Mouse (Mus musculus) stomach, embryonic 14.5 days (tissue): Measurements from ENCODE around the gene Gimap3. TPM values are rescaled to one million over a fixed set of nuclear protein-coding genes. Genes with fewer than 3 reads are reported as not detected.

Experiments
- ATAC-seq: fragments of 200-750 bp; cut with Nextera tagmentation; 2 replicates; pipeline ENCODE4 v1.8.0; 2017; ENCODE audit warnings: low read depth, moderate TSS enrichment; ENCODE audit not compliant: insufficient number of reproducible peaks, insufficient read depth, low FRiP score
- H3K27ac ChIP-seq: fragments of 300-500 bp; sonication (generic); 2 replicates; pipeline ENCODE4 v1.5.1; 2014; ENCODE audit warnings: mild to moderate bottlenecking, low read length, moderate library complexity, mixed read lengths
- H3K27me3 ChIP-seq: fragments of 300-500 bp; sonication (generic); 2 replicates; pipeline ENCODE4 v1.6.1; 2014; ENCODE audit warnings: low read length, control low read depth, mixed read lengths; ENCODE audit not compliant: control insufficient read depth, insufficient read depth
- H3K36me3 ChIP-seq: fragments of 300-500 bp; sonication (generic); 2 replicates; pipeline ENCODE4 v1.6.1; 2014; ENCODE audit warnings: mild to moderate bottlenecking, control low read depth, low read length, moderate library complexity, mixed read lengths; ENCODE audit not compliant: control insufficient read depth, insufficient read depth
- H3K4me1 ChIP-seq: fragments of 300-500 bp; sonication (generic); 2 replicates; pipeline ENCODE4 v1.6.1; 2014; ENCODE audit warnings: low read length, control low read depth, mixed read lengths; ENCODE audit not compliant: control insufficient read depth, insufficient read depth
- H3K4me2 ChIP-seq: fragments of 300-500 bp; sonication (generic); replicated peaks from 2 replicates; pipeline ENCODE4 v1.6.1; 2014; ENCODE audit warnings: low read depth, low read length, control low read depth
- H3K4me3 ChIP-seq: fragments of 300-500 bp; sonication (generic); 2 replicates; pipeline ENCODE4 v1.5.1; 2014; ENCODE audit warnings: low read depth, low read length, control low read depth
- H3K9ac ChIP-seq: fragments of 300-500 bp; sonication (generic); replicated peaks from 2 replicates; pipeline ENCODE4 v1.6.1; 2014; ENCODE audit warnings: low read depth, mild to moderate bottlenecking, control low read depth, low read length, moderate library complexity, mixed read lengths
- H3K9me3 ChIP-seq: fragments of 300-500 bp; sonication (generic); 2 replicates; pipeline ENCODE4 v1.6.1; 2016; ENCODE audit warnings: low read depth, low read length, control low read depth; ENCODE audit not compliant: control insufficient read depth
- WGBS: fragments of 180-500 bp; shearing (Covaris S2); extraction: QIAGEN DNeasy Blood & Tissue Kit; methylation state at CpG from one replicate; pipeline ENCODE4 v1.1.7; 2014; 5-methylcytosine and 5-hydroxymethylcytosine counted together
- polyA plus RNA-seq: library from polyadenylated mRNA; unstranded; fragments of >200 nt; fragmentation: Nextera tagmentation; extraction: Ambion mirVana; gene quantifications from 2 replicates; pipeline ENCODE4 v1.2.1, GENCODE M21; 2014

Gimap3 gene
- polyA plus RNA-seq, result not detected in 2 replicates

DNA sequence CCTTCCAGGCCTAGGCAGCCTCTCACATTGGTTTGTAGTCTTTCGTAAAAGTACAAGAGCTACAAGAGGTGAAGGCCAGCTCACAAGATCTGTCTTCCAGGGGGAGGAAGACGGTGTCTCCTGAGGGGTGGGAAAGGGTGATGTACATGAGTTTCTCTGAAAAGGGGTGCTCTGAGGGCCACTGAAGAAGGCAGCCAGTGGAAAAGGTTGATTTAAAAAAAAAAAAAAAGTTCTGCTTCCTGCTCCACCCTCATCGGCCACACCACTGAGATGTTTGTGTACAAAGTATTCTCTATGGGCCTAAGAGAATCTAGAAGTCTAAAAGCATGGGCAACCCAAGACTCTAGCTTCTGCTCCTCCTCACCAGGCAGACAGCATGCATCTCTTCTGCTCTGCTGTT is at the start of gene Gimap3:
Gene Gimap3, minus strand, starts transcription at position 156 of the 400 bp plus-strand sequence.
- no peak within 1 kb of the TSS for H3K4me2 ChIP-seq
- H3K9me3 ChIP-seq, result no peaks in the 10 kb centered on the region
- no peak for ATAC-seq
- H3K9ac ChIP-seq, result no peak within 1 kb of the TSS
- H3K27me3 ChIP-seq, result no peaks in the 10 kb centered on the region
- no peak within 1 kb of the TSS for H3K27ac ChIP-seq
- WGBS, result 83% methylated on average over 3 of the region's 3 CpGs
- H3K4me1 ChIP-seq, result no peaks in the 10 kb centered on the region
- no peak within 1 kb of the TSS for H3K4me3 ChIP-seq
- H3K36me3 ChIP-seq, result no peaks in the 10 kb centered on the region

DNA sequence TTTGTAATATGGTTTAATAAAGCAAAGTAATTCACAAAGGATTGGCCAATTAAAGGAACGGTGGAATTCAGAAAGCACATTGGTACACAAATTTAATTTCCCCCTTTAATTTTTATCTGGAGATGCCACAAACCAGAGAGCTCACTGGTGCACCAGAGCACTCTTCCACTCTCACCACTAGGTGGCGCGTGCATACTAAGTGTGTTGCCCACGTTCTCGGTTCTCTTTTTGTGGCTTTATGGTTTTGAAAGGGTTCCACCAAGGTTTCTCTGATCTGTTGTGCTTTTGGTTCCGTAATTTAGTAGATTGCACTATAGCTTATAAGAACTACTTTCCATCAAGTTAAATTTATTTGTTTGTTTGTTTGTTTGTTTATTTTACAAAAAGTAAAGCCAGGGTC is 47.2 kb upstream of the Gimap3 start:
- no peaks in the 10 kb centered on the region for H3K36me3 ChIP-seq
- no peaks in the 10 kb centered on the region for H3K4me1 ChIP-seq
- H3K27me3 ChIP-seq, result no peaks in the 10 kb centered on the region
- no peaks in the 10 kb centered on the region for H3K9me3 ChIP-seq
- 6% methylated on average over 6 of the region's 6 CpGs for WGBS
- no peak overlapping the region for H3K9ac ChIP-seq
- no peak overlapping the region for H3K4me2 ChIP-seq
- H3K27ac ChIP-seq, result no peak overlapping the region
- ATAC-seq, result no peak
- H3K4me3 ChIP-seq, result no peak overlapping the region

GRCm38 (mm10) chr6:48815013-48815412 is 44.4 kb upstream of the Gimap3 start:
- Histone ChIP-seq H3K9me3 (no peaks in the 10 kb centered on the region), H3K9ac (no peak overlapping the region), H3K4me3 (no peak overlapping the region), H3K4me1 (no peaks in the 10 kb centered on the region), H3K27me3 (no peaks in the 10 kb centered on the region), H3K4me2 (no peak overlapping the region), H3K36me3 (no peaks in the 10 kb centered on the region), H3K27ac (no peak overlapping the region)
- ATAC-seq, result no peak

- no peak overlapping the region for H3K4me2 ChIP-seq
- H3K9ac ChIP-seq, result no peak overlapping the region
- H3K27ac ChIP-seq, result peak overlapping the region; percentile 71
- H3K4me3 ChIP-seq, result no peak overlapping the region
- no peak; the same call in 1 of the 2 replicates for ATAC-seq
- H3K27me3 ChIP-seq, result no peaks in the 10 kb centered on the region
- H3K36me3 ChIP-seq, result no peaks in the 10 kb centered on the region
- WGBS, result 47% methylated on average over 3 of the region's 3 CpGs
- no peaks in the 10 kb centered on the region for H3K4me1 ChIP-seq
- no peaks in the 10 kb centered on the region for H3K9me3 ChIP-seq
Observed at GRCm38 (mm10) chr6:48809494-48810219, 39.0 kb upstream of the Gimap3 start.

- no peaks in the 10 kb centered on the region for H3K27me3 ChIP-seq
- H3K9ac ChIP-seq, result no peak overlapping the region
- WGBS, result 83% methylated on average over 3 of the region's 3 CpGs
- no peak overlapping the region for H3K27ac ChIP-seq
- H3K4me3 ChIP-seq, result no peak overlapping the region
- H3K4me1 ChIP-seq, result no peaks in the 10 kb centered on the region
- H3K9me3 ChIP-seq, result no peaks in the 10 kb centered on the region
- no peaks in the 10 kb centered on the region for H3K36me3 ChIP-seq
- H3K4me2 ChIP-seq, result no peak overlapping the region
- no peak for ATAC-seq
Observed at GRCm38 (mm10) chr6:48806746-48807145, 36.1 kb upstream of the Gimap3 start.

DNA sequence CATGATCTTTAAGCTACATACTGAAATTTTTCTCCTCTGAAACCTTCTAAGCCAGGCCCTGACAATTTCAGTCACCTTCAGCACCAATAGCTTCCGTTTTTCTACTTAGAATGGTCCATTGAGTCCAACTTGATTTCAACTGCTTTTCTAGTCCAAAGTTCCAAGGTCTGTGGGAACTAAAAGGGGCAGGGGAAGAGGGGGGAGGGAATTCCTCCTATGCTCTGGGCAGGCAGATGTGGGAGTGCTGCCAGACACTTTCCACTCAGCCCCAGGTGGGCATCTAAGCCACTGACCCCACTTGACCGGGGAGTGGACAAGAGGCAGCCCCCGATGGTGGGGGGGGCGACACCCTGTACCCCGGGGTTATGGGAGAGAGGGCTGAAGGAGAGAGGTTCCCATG is 33.7 kb upstream of the Gimap3 start:
- no peak for ATAC-seq
- H3K4me1 ChIP-seq, result no peaks in the 10 kb centered on the region
- H3K9ac ChIP-seq, result no peak overlapping the region
- H3K27ac ChIP-seq, result no peak overlapping the region
- H3K4me2 ChIP-seq, result no peak overlapping the region
- H3K27me3 ChIP-seq, result no peaks in the 10 kb centered on the region
- H3K4me3 ChIP-seq, result no peak overlapping the region
- no peaks in the 10 kb centered on the region for H3K36me3 ChIP-seq
- H3K9me3 ChIP-seq, result no peaks in the 10 kb centered on the region
- WGBS, result 84% methylated on average over 5 of the region's 5 CpGs

DNA sequence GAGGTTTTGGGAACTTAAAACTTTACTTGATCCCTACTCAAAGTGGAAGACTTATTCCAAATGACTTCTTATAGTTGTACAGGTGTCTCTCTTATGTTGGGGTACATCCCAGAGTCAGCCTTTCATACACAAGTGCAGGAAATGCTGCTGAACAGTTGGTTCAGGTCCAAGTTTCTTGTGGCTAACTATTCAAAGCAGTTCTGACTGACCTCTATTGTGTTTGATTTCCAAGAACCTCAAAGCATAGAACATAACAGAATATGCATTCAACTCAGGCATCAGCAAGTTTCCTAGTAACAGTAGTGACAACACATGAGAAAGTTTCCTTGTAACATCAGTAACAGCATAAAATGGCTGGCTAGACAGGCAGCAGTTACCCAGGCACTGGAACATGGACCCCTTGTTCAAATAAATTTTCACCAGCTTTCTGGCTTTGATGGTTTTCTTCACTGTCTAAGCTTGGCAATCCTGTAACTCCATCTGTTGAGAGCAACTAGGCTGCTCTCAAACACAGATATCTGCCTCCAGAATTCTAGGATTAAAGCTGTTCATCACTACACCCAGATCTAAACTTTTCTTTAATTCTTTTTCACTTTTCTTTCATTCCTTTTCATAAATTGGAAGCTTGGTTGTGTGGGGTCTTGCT is 32.9 kb upstream of the Gimap3 start:
- H3K9me3 ChIP-seq, result no peaks in the 10 kb centered on the region
- no peaks in the 10 kb centered on the region for H3K36me3 ChIP-seq
- H3K4me1 ChIP-seq, result no peaks in the 10 kb centered on the region
- ATAC-seq, result no peak
- no peak overlapping the region for H3K4me3 ChIP-seq
- no peak overlapping the region for H3K9ac ChIP-seq
- H3K27ac ChIP-seq, result no peak overlapping the region
- no peaks in the 10 kb centered on the region for H3K27me3 ChIP-seq
- no peak overlapping the region for H3K4me2 ChIP-seq

GRCm38 (mm10) chr6:48801897-48802296 is 31.2 kb upstream of the Gimap3 start:
- H3K4me3 ChIP-seq, result no peak overlapping the region
- no peaks in the 10 kb centered on the region for H3K9me3 ChIP-seq
- ATAC-seq, result no peak
- H3K9ac ChIP-seq, result no peak overlapping the region
- no peak overlapping the region for H3K27ac ChIP-seq
- H3K4me2 ChIP-seq, result no peak overlapping the region
- no peaks in the 10 kb centered on the region for H3K36me3 ChIP-seq
- no peaks in the 10 kb centered on the region for H3K4me1 ChIP-seq
- no peaks in the 10 kb centered on the region for H3K27me3 ChIP-seq
- WGBS, result 70% methylated on average over 1 of the region's 1 CpGs
